Mouse (Mus musculus) left cerebral cortex, postnatal 36 days (tissue): ENCODE measurements around the gene Eif2d. TPM values are rescaled to one million over a fixed set of nuclear protein-coding genes. Genes with fewer than 3 reads are reported as not detected.

Source experiments
- DNase-seq, 2 experiments: peaks; one replicate each; pipeline ENCODE4 v3.0.0; 2021 to 2022; ENCODE audit warnings: low spot score in 2 of 2, mixed read lengths in 1 of 2
- intact Hi-C: fragments of 180-260 bp; cut with DNase I; formaldehyde crosslinking; loops from one replicate; pipeline ENCODE4 v1.15.1; 2025
- total RNA-seq, 2 experiments: library from RNA; stranded (reverse); gene quantifications; 2 replicates each; pipeline ENCODE4 v1.2.3; 2021

Eif2d gene
- 10 to 100 TPM; 31.6 to 38.6 TPM for total RNA-seq

DNA sequence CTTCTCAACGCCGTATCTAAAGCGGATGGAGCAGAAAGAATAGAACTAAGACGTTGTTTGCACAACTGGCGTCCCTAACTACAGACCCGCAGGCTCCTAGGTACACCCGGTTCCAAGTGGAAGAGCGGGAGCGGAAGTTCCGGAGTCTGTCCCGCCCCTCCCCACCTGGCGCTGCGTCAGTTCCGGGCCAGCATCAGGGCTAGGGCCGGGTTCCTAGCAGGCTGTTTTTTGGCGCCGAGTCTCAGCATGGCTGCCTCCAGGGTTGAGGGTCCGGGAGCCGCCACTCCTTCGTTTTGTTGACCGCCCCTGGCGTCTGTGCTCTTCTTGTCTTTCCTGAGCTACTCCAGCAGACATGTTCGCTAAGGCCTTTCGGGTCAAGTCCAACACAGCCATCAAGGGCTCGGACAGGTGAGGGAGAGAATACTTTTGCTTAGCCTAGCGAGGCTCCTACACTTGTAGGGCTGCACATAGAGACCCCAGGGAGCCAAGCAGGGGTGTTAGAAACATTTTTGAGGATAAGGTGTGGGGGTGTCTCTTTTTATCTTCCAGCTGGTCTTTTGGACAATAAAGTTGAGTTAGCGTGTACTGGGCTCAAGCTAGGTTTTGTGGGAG lies at the start of gene Eif2d:
Gene Eif2d, plus strand, starts transcription at position 164 of the 612 bp plus-strand sequence.
- intact Hi-C loops = no loop called here

DNA sequence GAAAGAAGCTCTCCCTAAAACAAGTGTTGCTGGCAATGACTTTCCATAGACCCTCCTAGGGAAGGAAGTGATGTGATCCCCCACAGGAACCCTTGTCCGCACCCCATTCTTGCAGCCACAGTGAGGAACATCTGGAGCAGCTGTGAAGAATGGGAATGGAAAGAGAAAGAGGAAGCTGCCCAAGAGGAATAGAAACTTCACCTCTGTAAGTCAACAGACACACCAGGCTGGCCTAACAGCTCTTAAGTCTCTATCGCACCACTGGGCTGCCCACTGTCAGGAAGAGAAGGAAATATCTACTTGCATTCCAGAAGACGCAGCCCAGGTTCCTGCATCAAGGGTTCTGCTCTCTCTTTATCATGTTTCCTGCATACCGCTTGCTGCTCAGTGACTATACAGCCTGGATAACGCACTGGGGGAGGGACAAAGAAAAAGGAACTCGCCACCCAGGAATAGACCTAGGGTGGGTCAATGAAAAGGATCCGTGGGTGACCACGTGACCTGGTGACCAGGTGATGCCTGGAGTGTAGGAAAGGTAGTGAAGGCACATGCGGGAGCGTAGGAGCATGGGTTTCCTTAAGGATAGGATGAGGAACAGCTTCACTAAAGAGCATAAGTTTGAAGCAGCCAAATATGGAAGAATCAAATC lies 49.1 kb upstream of the Eif2d start:
- intact Hi-C loops = no loop called here
- DNase-seq = no peak

More for the DNA sequence above, at the start of gene Eif2d:
- DNase-seq = peak; percentile 85 to 88

DNA sequence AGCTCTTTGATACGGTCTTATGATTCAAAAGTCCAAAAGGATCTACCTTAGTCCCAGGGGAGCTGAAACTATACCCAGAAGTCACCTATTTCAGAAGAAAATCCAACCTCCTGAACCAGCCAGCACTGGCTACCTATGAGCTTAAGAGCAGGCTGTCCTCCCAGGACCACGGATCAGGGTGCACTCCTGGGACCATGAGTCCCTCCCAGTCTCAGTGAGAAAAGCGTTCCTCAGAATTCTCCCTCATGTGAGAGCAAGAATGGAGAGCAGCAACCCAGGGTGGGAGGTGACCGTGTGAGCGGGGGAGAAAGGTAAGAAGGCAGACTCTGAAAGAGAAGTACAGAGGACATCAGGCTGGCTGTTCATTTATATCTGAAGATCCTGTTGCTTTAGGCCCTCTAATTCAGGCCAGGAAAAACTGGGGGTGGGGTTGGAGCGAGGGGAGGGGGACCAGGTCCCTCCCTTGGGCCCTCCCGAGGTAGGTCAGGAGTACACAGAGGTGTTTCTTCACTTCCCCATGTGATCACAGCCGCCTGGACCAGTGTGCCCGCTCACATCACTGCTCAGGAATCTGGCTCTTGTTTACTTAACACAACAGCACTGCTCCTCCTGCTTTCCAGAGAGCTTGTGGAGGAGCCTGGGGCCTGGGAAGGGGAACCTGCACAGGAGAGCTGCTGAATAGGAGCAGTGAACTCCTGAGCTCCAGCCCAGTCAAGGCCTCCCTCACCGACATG lies 45.2 kb upstream of the Eif2d start:
- intact Hi-C loops = no loop called here
- no peak for DNase-seq

DNA sequence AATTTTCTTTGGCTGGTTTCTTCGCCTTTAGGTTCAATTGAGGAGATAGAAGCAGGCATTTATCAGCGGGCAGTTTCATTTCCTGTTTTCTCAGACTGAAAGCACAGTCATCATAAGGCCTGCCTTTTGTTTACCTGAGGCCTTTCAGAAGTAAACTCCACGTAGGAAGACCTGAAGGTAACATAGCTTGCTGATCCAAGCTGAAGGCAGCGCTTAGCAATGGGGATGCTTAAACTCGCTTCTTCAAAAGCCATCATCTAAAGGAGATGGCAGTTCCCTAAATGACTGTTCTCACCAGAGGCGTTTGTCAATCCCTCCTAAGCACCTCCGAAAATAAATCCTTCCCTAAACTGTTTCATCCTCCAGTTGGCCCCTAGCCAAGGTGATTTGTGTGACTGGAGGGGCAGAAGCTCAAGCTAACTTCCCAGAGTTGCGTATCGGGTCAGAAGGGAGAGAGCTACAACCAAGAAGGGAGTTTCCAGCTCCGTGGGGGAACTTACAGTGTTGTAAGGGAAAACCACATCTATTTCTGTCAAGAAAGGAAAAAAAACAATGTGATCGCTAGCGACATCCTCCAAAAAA lies 42.4 kb upstream of the Eif2d start:
- no peak for DNase-seq
- intact Hi-C loops = no loop called here

DNA sequence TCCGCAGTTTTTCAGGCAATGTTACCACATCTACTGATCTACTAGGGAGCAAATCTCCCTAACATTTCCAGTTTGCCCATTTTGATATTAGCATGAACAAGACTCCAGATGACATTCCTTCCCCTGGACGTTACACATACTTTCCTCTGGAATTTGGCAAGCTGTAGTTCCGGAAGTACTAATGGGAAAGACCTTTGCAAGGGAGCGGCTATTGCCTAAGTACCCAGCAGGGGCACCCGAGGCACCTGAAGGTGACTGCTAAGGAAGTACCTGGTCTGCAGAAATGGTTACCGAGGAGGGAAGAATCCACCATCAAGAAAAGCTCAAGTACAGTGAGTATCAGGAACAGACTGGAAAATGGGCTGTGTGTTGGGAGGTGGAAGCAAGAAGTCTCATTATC lies 40.4 kb upstream of the Eif2d start:
- DNase-seq = no peak
- intact Hi-C loops = no loop called here

DNA sequence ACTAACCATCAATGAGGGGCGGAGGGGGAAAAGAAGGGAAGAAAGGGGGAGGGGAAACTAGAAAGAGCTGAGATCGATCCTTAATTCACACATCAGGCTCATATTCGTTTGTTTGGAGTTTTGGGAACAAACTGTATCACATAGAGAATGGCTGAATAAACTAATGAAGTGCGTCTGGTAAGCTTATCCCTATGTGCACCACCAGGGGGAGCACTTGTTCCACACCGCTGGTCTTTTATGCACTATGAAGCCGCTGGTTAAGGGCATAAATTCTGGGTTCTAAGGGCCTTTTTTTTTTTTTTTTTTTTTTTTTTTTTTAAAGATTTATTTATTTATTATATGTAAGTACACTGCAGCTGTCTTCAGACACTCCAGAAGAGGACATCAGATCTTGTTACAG lies 37.0 kb upstream of the Eif2d start:
- intact Hi-C loops = loop anchor here (1.0 to 5.0 kb wide), 4 partner anchors 23 to 146 kb away; partner anchors contain the start of gene Dyrk3
- peak; percentile 60 to 66 for DNase-seq

DNA sequence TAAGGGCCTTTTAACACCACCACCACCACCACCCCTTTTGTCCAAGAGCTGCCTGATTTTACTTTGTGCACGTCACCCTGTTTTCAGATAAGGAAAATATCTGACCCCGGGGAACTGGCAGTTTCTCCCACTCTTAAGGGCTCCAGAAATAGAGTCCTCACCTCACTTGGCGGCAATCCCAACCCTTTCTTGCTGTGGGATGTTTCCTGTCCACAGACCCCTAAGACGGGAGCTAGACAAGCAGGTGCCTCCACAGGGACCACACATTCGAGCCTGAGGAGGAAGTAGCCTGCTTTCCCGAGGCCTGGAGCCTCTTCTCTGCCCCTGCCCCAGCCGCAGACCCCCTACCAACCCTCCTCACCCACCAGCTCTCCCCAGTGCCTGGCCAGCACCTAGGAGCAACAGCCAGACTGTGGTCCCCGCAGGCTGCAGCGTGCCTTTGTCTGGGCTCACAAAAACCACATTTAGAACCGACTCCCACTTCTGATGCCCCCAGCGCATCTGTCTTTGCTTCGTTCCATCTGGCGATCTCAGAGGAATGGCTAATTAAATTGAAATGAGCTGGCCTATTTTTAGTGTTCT lies 36.5 kb upstream of the Eif2d start:
- DNase-seq = peak; percentile 83 to 84
- intact Hi-C loops = loop anchor here (1.0 to 5.0 kb wide), 4 partner anchors 22 to 146 kb away; partner anchors contain the start of gene Dyrk3

DNA sequence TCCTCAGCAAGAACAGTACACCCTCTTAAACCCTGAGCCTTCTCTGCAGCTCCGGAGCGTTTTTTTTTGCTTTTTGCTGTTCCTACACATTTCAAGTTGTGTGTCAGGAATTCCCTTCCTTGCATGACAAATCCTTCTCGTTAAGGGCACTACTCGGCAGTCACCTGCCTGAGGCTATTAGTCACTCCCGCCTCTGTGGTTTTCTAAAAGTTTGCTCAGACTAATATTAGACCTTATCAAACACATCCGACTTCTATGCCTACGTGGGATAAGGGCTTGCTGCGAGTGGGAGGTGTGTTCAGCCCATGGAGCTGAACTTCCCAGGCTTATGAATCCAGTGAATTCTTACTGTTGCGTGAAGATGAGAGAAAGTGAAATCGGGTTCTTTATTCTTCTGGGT lies 34.5 kb upstream of the Eif2d start:
- DNase-seq = peak; percentile 39 to 41
- intact Hi-C loops = loop anchor here (5.0 kb wide), 2 partner anchors 124 to 144 kb away; no protein-coding TSS in a partner anchor

DNA sequence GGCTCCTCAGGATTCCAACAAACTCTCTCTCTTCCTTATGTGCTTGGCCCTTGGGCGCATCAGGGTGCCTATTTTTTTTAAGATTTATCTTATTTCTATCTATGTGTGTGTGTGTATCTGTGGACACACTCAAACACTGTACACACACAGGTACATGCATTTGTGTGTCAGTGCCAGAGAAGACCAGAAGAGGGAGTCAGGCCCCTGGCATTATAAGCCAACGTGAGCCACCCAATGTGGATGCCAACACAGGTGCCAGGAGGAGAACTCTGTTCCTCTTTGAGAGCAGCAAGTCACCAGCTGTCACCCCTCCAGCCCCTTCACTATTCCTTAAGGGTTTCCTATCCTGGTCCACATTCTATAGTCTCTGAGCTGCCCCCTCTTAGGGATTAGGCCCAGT lies 34.0 kb upstream of the Eif2d start:
- no peak for DNase-seq
- intact Hi-C loops = loop anchor here (5.0 kb wide), 2 partner anchors 123 to 143 kb away; no protein-coding TSS in a partner anchor

DNA sequence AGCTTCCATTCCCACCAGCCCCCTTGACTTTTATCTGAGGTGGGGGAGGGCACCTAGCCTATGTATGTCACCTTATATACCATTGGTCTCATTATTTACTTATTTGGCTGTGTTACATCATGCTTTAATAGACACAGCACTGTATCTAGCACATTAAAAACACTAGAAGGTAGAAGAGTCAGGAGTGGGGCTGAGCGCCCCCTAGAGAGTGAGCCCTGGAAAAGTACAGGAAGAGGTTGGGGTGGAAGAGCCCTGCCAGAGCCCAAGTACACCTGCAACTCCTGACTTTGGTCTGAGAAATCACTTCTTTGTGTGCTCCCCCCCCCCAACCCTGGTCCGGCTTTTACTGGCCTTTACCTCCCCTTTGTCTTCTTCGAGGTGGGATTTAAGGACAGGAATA lies 31.0 kb upstream of the Eif2d start:
- no peak for DNase-seq

DNA sequence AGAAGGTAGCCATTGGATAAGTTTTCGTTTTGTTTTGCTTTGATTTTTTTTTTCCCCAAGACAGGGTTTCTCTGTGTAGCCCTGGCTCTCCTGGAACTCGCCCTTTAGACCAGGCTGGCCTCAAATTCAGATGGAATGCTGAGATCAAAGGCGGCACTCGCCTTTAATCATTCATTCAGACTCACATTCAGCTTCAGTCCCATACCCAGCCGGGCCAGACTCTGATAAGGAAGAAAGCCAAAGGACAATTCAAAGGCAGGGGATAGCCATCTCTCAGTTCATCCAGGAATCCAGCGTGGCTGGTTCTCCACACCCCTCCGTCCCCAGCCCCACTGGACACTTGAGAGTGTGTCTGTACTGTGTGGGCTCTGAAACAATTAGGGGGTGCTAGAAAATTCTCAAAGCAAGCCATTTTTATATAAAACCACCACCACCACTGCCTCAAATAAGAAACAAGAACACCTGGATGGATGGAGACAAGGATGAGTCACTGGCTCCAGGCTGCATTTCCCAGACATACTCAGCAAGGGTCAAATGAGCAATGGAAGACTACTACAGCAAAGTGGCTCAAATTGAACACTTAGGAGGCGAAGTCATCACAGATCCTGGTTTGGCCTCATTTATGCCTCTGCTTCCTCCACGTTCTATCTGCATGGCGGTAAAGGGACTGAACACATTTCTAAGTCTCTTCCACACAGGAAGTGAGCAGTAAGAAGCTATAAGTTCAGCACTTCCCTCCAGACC lies 29.3 kb upstream of the Eif2d start:
- intact Hi-C loops = no loop called here
- no peak for DNase-seq

More for the DNA sequence above, 31.0 kb upstream of the Eif2d start:
- intact Hi-C loops = no loop called here

DNA sequence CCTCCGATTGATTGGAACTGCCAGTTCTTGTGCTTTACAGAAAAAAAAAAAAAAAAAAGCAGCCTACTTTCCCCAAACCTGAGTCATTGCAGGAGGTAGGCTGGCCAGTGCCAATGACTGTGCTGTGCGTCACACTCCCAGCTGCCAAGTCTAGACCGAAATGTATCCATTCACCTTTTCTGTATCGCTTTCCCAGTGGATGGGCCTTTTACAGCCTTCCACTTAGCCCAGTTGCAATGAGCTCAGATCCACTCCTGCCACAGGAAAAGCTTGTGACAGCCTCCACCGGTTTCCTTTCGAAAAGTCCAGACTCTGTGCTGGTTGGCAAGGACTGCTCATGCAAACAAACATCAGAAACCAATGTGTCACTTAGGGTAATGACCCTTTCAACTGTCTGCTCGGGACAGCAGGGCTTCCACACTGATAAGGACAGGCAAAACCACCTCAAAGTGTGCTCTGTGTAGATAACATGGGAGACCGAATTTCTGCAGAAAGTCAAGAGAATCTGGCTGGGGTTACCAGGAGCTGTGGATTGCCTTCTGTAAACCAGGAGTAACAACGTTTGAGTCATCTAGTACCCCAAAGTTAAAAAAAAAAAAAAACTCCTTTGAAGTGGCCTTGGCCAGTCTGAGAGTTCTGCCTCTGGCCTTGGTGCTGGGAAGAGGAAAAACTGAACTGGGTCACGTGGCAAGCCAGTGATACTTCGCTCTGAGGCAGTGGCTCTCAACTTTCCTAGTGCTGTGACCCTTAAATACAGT lies 26.8 kb upstream of the Eif2d start:
- peak; percentile 66 to 68 for DNase-seq
- intact Hi-C loops = no loop called here

DNA sequence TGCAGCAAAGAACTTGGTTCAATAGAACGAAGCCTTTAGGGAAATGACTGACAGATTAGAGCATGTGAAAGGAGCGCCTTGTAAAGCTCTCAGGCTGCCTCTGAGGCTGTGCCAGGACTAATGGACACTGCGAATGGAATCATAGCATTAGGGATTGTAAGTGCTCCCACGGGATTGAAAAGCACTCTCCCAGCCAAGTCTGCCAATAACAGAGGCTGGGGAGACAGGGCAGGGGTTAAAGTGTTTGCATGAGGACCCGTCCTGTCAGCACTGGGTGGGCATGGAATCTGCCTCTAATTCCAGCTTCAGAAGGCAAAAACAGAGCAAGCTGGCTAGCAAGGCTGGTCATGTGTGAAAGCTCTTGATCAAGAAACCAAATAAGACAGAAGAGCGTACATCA lies 18.8 kb upstream of the Eif2d start:
- intact Hi-C loops = loop anchor here (10.0 kb wide), 1 partner anchor 259 kb away; no protein-coding TSS in a partner anchor
- DNase-seq = no peak

DNA sequence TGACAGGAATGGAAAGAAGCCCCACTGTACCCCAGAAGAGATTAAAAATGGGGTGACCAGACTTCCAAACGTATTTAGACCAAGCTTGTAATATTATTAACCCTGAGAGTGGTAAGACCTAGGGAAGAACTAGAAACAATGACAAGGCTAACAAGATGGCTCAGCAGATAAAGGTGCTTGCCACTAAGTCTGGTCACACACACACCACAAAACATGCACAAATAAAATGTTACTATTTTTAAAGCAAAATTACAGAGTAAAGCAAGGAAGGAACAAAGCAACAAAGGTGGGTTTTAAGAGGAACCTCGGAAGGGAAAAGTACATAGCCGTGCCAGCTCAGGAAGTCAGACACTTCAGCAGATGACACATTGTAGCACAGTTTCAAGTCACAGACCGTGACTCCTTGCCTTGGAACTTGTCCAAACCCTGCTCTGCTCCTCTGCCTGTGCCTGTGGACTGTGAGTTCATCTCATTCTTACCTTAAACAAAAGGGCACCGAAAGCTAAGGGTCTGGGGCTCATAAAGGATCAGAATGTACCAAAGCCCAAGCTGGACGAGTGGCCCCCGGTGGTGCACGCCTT lies 17.9 kb upstream of the Eif2d start:
- intact Hi-C loops = loop anchor here (10.0 kb wide), 1 partner anchor 260 kb away; no protein-coding TSS in a partner anchor
- no peak for DNase-seq

DNA sequence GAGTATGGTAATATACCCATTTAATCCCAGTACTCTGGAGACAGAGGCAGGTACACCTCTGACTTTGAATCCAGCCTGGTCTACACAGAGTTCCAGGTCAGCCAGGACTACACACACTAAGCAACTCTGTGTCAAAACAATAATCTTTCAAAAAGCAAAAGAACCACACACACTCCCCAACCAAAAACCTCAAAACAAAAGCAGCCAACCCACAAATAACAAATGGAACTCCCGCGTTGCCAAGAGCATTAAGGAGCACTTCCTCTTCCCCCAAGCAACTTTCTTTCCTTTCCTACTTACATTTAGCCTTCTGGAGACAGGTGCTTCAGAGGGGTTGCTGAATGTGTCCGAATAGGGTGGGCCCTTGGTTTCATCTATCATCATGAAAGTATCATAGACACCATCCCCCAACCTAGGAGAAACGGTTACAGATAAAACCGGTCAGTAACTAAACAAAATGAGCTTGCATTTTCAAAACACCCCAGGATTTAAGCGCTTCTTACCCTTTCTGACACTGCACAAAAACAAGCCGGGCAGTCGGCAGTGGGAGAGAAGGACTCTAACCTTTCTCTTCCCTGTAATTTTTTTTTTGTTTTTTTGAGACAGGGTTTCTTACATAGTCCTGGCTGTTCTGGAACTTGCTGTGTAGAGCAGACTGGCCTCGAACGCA lies 16.9 kb upstream of the Eif2d start:
- intact Hi-C loops = loop anchor here (10.0 kb wide), 1 partner anchor 261 kb away; no protein-coding TSS in a partner anchor

DNA sequence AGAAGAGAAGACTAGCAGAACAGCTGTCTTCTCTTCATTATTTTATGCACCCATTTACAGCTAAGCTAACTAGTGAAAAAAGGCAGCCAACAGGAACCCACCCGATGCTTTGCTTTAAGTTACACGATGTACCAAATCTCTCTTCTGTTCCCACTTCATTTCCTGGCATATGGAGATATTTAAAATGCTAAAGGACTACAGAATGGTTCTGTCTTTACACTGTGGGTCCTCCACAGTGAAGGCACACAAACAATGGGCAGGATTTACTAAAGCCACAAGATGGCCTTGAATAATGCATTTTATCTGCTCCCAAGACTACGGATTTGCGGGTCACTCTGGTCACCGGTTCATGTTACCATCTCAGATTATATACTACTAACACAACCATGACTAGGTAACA lies 15.9 kb upstream of the Eif2d start:
- intact Hi-C loops = loop anchor here (10.0 kb wide), 1 partner anchor 262 kb away; no protein-coding TSS in a partner anchor
- DNase-seq = no peak

More for the DNA sequence above, 16.9 kb upstream of the Eif2d start:
- DNase-seq = no peak

DNA sequence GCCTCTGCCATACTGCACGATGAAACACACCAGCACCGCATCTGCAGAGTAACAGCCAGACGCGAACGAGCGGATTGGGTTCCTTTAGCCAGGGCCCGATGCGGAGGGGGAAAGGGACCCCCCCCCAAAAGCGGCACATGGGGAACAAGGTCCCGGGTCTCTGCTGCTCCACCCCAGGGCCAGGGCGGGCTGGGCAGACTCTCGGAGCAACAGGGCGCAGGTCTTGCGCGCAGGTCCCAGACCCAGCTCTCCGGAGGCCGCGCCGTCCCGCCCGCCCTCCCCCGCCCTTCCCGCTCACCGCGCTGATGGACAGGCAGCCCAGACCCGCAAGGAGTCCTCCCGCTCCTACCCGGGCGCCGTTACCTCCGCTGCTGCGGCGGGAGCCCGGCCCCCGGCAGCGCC lies 15.3 kb upstream of the Eif2d start:
- DNase-seq = peak in 1 of 2 experiments; percentile 23
- intact Hi-C loops = loop anchor here (2.0 to 10.0 kb wide), 2 partner anchors 21 to 263 kb away; no protein-coding TSS in a partner anchor
